In the genomic region with DNA sequence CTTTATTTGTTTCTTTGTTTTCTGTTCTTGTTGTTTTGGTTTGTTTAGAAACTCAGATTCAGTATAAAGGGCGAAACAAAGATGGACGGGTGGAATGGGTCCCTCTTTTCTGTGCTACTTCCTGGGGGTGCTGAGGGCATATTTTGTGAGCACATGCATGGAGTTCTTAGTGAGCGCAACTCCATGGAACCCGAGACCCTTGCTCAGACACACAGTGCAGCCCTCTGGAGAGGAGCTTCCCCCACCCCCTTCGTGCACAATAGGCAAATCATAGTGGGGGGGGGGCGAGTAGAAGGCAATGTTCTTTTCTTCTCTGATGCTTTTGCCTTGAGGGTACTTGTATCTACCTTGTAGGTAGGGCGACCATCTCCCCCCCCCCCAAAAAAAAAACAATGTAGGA, we compare ENCODE assay signal across 17 mouse cellular contexts.
DNase-seq lines count a peak whose midpoint lies in the region; ATAC-seq and TF ChIP-seq lines count a peak whose summit lies in the region.
"Had no signal": no experiment of that assay in that cellular context is flagged by ENCODE, and none has a peak within 500 bp of the region (broad histone marks: within the 10 kb centered on the region; RNA-seq: fewer than 3 reads in every experiment).

No protein-coding gene starts in this region.

- H3K4me3 ChIP-seq in forebrain, embryonic 11.5 days (ENCODE audit: low read depth, low read length) = no peak overlapping the region
- no peak overlapping the region for H3K4me3 ChIP-seq in forebrain, postnatal 0 days (ENCODE audit: low read depth, low read length)
- no peak overlapping the region for H3K4me3 ChIP-seq in heart, embryonic 12.5 days
- H3K4me3 ChIP-seq in limb, embryonic 12.5 days (replicated peaks) = no peak overlapping the region
- H3K4me3 ChIP-seq in limb, embryonic 10.5 days = no peak overlapping the region
- no peak overlapping the region for H3K4me3 ChIP-seq in embryonic facial prominence, embryonic 12.5 days

- H3K27ac ChIP-seq in forebrain, embryonic 11.5 days (ENCODE audit: low read depth, low read length) = no peak overlapping the region
- H3K27ac ChIP-seq in forebrain, postnatal 0 days (ENCODE audit: low read depth, low read length) = no peak overlapping the region
- H3K27ac ChIP-seq in heart, embryonic 12.5 days (ENCODE audit: poor library complexity, severe bottlenecking) = no peak overlapping the region
- H3K27ac ChIP-seq in limb, embryonic 12.5 days = no peak overlapping the region
- H3K27ac ChIP-seq in limb, embryonic 10.5 days = no peak overlapping the region
- H3K27ac ChIP-seq in embryonic facial prominence, embryonic 12.5 days = no peak overlapping the region

- no peak for TF ChIP-seq CTCF in forebrain, postnatal 0 days (IDR thresholded peaks at IDR 0.05; ENCODE audit: low read depth)

- no peaks in the 10 kb centered on the region for H3K9me3 ChIP-seq in forebrain, embryonic 11.5 days (ENCODE audit: control insufficient read depth, low read length)
- no peaks in the 10 kb centered on the region for H3K9me3 ChIP-seq in forebrain, postnatal 0 days (ENCODE audit: low read length)
- H3K9me3 ChIP-seq in heart, embryonic 12.5 days (replicated peaks) = no peaks in the 10 kb centered on the region
- H3K9me3 ChIP-seq in limb, embryonic 12.5 days = no peaks in the 10 kb centered on the region
- no peaks in the 10 kb centered on the region for H3K9me3 ChIP-seq in limb, embryonic 10.5 days (replicated peaks)
- no peaks in the 10 kb centered on the region for H3K9me3 ChIP-seq in embryonic facial prominence, embryonic 12.5 days

- no peaks in the 10 kb centered on the region for H3K27me3 ChIP-seq in forebrain, embryonic 11.5 days (ENCODE audit: control insufficient read depth, insufficient read depth, low read length)
- H3K27me3 ChIP-seq in forebrain, postnatal 0 days (ENCODE audit: insufficient read depth, low read length) = no peaks in the 10 kb centered on the region
- no peaks in the 10 kb centered on the region for H3K27me3 ChIP-seq in heart, embryonic 12.5 days (replicated peaks)
- no peaks in the 10 kb centered on the region for H3K27me3 ChIP-seq in limb, embryonic 12.5 days
- H3K27me3 ChIP-seq in limb, embryonic 10.5 days (ENCODE audit: low read depth, poor library complexity, severe bottlenecking) = no peaks in the 10 kb centered on the region
- no peaks in the 10 kb centered on the region for H3K27me3 ChIP-seq in embryonic facial prominence, embryonic 12.5 days

- H3K36me3 ChIP-seq in forebrain, embryonic 11.5 days (ENCODE audit: control insufficient read depth, insufficient read depth, low read length) = no peaks in the 10 kb centered on the region
- peaks cover 5% of the 10 kb centered on the region; the same call in 1 of the 2 replicates for H3K36me3 ChIP-seq in forebrain, postnatal 0 days (ENCODE audit: insufficient read depth)
- H3K36me3 ChIP-seq in heart, embryonic 12.5 days = peaks cover 24% of the 10 kb centered on the region
- H3K36me3 ChIP-seq in limb, embryonic 12.5 days = no peaks in the 10 kb centered on the region
- H3K36me3 ChIP-seq in limb, embryonic 10.5 days = peaks cover under 1% of the 10 kb centered on the region; the same call in 1 of the 2 replicates
- H3K36me3 ChIP-seq in embryonic facial prominence, embryonic 12.5 days = no peaks in the 10 kb centered on the region

- H3K4me1 ChIP-seq in forebrain, embryonic 11.5 days (replicated peaks; ENCODE audit: control insufficient read depth, insufficient read depth, low read length) = peaks cover 16% of the 10 kb centered on the region; the same call in 1 of the 2 replicates
- no peaks in the 10 kb centered on the region for H3K4me1 ChIP-seq in forebrain, postnatal 0 days (ENCODE audit: insufficient read depth)
- H3K4me1 ChIP-seq in heart, embryonic 12.5 days (replicated peaks) = peaks cover 20% of the 10 kb centered on the region
- peaks cover 17% of the 10 kb centered on the region for H3K4me1 ChIP-seq in limb, embryonic 12.5 days (replicated peaks)
- peaks cover 26% of the 10 kb centered on the region for H3K4me1 ChIP-seq in limb, embryonic 10.5 days
- H3K4me1 ChIP-seq in embryonic facial prominence, embryonic 12.5 days = peaks cover 6% of the 10 kb centered on the region

- H3K4me2 ChIP-seq in forebrain, embryonic 11.5 days (ENCODE audit: low read depth, low read length, severe bottlenecking) = no peak overlapping the region
- no peak overlapping the region for H3K4me2 ChIP-seq in forebrain, postnatal 0 days (ENCODE audit: low read depth)
- 0 out of 2 replicates have a peak overlapping the region, but pooled peaks have one; percentile 16 for H3K4me2 ChIP-seq in heart, embryonic 12.5 days
- no peak overlapping the region for H3K4me2 ChIP-seq in limb, embryonic 12.5 days
- no peak overlapping the region for H3K4me2 ChIP-seq in embryonic facial prominence, embryonic 12.5 days (replicated peaks)

- H3K9ac ChIP-seq in forebrain, embryonic 11.5 days (ENCODE audit: low read length) = no peak overlapping the region
- no peak overlapping the region for H3K9ac ChIP-seq in forebrain, postnatal 0 days
- H3K9ac ChIP-seq in heart, embryonic 12.5 days = no peak overlapping the region
- H3K9ac ChIP-seq in limb, embryonic 12.5 days (replicated peaks) = no peak overlapping the region
- no peak overlapping the region for H3K9ac ChIP-seq in embryonic facial prominence, embryonic 12.5 days

- 50% methylated on average over 7 of the region's 7 CpGs for WGBS in forebrain, embryonic 11.5 days
- 56% methylated on average over 7 of the region's 7 CpGs for WGBS in forebrain, postnatal 0 days
- WGBS in heart, embryonic 12.5 days = 60% methylated on average over 7 of the region's 7 CpGs
- WGBS in limb, embryonic 12.5 days = 65% methylated on average over 7 of the region's 7 CpGs
- WGBS in limb, embryonic 10.5 days = 67% methylated on average over 7 of the region's 7 CpGs
- WGBS in embryonic facial prominence, embryonic 12.5 days = 44% methylated on average over 7 of the region's 7 CpGs

- peak; percentile 28 for ATAC-seq in forebrain, embryonic 11.5 days (replicated peaks; ENCODE audit: low FRiP score)
- ATAC-seq in forebrain, postnatal 0 days = no peak
- ATAC-seq in heart, embryonic 12.5 days (ENCODE audit: insufficient number of reproducible peaks, low FRiP score) = 0 out of 2 replicates have a peak, but pooled peaks have one; percentile 15
- 0 out of 2 replicates have a peak, but pooled peaks have one; percentile 26 for ATAC-seq in limb, embryonic 12.5 days (ENCODE audit: insufficient number of reproducible peaks, insufficient read depth, low FRiP score, low TSS enrichment, low read depth)
- peak; percentile 53; the same call in 1 of the 2 replicates for ATAC-seq in embryonic facial prominence, embryonic 12.5 days (ENCODE audit: insufficient number of reproducible peaks, insufficient read depth, low FRiP score, low TSS enrichment)
- ATAC-seq: inflammation-experienced regulatory T-cells, adult 6 months had no signal

- DNase-seq in forebrain, embryonic 11.5 days (ENCODE audit: low spot score) = no peak
- DNase-seq in forebrain, postnatal 0 days = no peak
- no peak for DNase-seq in heart, adult 8-10 months (ENCODE audit: low spot score)
- no peak for DNase-seq in limb, embryonic 10.5 days (ENCODE audit: low spot score)
- DNase-seq in kidney, adult 11 months = no peak
- DNase-seq: adrenal gland, postnatal 25 days; cerebellum, adult 11 months; cerebellum, postnatal 10 days; kidney, postnatal 36 days; left cerebral cortex, postnatal 4 days; lung, adult 18-20 months; lung, postnatal 14 days; thymus, postnatal 14 days had no signal
